Mouse (Mus musculus): ENCODE results near the gene Ccdc93. TPM values are rescaled to one million over a fixed set of nuclear protein-coding genes. Genes with fewer than 3 reads are reported as not detected.
A peak's percentile ranks its signal among the peaks of the same experiment; 100 is the strongest.

The Ccdc93 gene
- polyA plus RNA-seq (2012; rRNA removed) = 5.8 and 8.1 TPM in 2 replicates

DNA sequence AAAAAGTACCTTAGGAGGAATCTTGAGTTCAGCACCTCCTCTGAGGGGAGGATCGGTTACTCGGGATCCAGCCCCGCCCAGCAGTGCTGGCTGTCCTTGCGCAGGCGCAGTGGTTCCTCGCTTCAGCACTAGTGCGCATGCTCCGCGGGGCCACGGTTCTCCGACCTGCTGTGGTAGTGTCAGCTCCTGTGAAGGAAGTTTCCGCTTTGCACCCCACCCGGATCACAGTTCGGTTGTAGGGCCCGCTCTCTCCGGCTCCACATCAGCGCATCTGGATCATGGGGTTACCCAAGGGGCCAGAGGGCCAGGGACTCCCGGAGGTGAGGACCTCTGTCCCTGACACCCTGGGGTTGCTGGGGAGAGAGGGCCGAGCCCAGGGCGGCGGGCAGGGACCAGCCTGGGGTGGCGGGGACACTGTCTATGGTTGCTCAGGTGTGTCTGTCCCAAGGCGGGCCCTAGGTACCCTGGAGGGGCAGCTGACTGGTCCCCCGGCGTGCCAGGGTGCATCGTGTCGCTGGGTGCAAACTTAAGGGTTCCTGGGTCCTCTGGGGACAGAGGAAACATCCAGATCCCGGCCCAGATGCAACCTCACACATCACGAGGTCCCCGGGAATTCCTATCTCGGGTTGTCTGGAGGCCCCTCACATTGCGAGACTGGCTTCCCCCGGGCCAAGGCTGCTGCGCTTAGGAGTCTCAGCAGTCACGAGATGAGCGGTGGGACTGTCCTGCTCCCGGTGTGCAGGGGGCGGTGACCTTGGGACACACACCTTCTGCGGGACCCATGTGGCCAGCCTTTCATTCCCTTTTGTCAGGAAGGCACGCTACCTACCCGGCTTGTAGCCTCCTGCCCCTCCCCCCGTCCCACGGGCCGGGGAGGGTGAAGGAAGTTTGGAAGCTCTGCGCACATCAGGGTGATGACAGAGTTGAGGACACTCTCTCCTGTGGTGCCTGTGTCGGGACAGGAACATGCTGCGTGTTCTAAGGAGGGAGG lies at the start of gene Ccdc93:
Ccdc93 (plus strand) TSS at position 112 of the 991 bp plus-strand sequence.
- Histone ChIP-seq H3K4me1 (ENCODE audit: control insufficient read depth, insufficient read depth, low read length) (peaks cover 2% of the 10 kb centered on the region; the same call in 1 of the 2 replicates), H3K4me3 (replicated peaks; ENCODE audit: extremely low read depth, low read depth, low read length) (peak within 1 kb of the TSS; percentile 92)
- under 1% methylated on average over 47 of the region's 47 CpGs for WGBS
- peak; percentile 90; the same call in 1 of the 2 replicates for TF ChIP-seq POLR2A (IDR thresholded peaks at IDR 0.05; ENCODE audit: borderline replicate concordance, extremely low read depth, low read depth, low read length)
- TF ChIP-seq CTCF (IDR thresholded peaks at IDR 0.05; ENCODE audit: insufficient read depth, low read length) = no peak
- DNase-seq = peak; percentile 100

DNA sequence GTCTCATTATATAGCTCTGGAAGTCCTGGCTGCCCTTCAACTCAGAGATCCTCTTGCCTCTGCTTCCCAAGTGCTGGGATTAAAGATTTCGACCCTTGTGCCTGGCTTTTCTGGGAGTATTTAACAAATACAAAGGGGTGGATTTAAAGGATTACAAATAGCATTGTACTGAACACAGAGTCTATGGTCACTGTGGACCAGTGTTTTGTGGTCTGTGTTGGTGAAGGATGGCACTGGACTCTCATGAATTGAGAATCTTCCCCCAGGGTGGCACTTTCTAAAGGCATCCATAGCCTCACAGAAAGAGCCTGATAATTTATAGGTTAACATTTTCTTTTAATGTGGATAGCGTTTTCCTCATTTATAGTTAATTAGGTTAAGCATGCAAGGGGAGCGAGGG lies 49.3 kb upstream of the Ccdc93 start:
- TF ChIP-seq CTCF (IDR thresholded peaks at IDR 0.05; ENCODE audit: insufficient read depth, low read length) = no peak
- TF ChIP-seq POLR2A (IDR thresholded peaks at IDR 0.05; ENCODE audit: borderline replicate concordance, extremely low read depth, low read depth, low read length) = no peak
- Histone ChIP-seq H3K4me1 (ENCODE audit: control insufficient read depth, insufficient read depth, low read length) (no peaks in the 10 kb centered on the region), H3K4me3 (replicated peaks; ENCODE audit: extremely low read depth, low read depth, low read length) (no peak overlapping the region)
- DNase-seq = no peak
- 75% methylated on average over 3 of the region's 3 CpGs for WGBS

DNA sequence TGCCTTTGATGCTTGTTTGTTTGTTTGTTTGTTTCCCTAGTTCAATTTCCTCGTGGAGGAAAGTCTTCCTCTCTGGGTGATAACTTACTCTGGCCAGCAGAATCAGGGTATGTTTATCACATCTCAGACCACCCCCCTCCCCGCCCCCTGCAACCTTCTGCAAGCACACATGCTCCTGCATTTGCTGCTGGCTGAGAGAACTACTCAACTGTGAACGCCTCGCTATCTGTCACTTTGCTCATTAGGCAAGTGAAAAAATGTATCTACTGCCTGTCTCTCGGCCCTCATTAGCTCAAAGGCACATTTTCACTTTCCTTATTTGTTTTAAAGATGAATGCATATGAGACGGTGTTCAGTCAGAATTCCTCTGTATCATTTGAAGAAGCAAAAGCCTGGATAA lies 42.5 kb upstream of the Ccdc93 start:
- no peak overlapping the region for H3K4me3 ChIP-seq (replicated peaks; ENCODE audit: extremely low read depth, low read depth, low read length)
- 42% methylated on average over 6 of the region's 6 CpGs for WGBS
- H3K4me1 ChIP-seq (ENCODE audit: control insufficient read depth, insufficient read depth, low read length) = no peaks in the 10 kb centered on the region
- TF ChIP-seq CTCF (IDR thresholded peaks at IDR 0.05; ENCODE audit: insufficient read depth, low read length) (no peak), POLR2A (IDR thresholded peaks at IDR 0.05; ENCODE audit: borderline replicate concordance, extremely low read depth, low read depth, low read length) (no peak)
- DNase-seq = no peak

DNA sequence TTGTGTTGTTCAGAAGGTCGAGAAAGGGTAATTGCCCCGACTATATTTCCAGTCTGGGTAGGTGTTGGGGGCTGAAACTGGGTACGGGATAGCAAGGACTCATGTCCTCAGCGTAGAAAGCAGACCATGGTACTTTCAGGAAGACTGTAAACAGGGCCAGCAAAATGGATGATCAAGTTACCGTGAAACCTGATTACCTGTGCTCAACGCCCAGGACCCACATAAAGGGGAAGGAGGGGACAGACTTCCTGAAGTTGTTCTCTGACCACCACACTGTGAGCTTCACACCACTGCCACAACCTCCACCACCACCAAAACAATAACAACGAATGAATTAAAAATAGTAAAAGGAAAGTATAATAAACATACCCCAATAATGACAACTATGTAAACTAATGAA lies 42.1 kb upstream of the Ccdc93 start:
- H3K4me3 ChIP-seq (replicated peaks; ENCODE audit: extremely low read depth, low read depth, low read length) = no peak overlapping the region
- TF ChIP-seq CTCF (IDR thresholded peaks at IDR 0.05; ENCODE audit: insufficient read depth, low read length) (no peak), POLR2A (IDR thresholded peaks at IDR 0.05; ENCODE audit: borderline replicate concordance, extremely low read depth, low read depth, low read length) (no peak)
- no peaks in the 10 kb centered on the region for H3K4me1 ChIP-seq (ENCODE audit: control insufficient read depth, insufficient read depth, low read length)
- 55% methylated on average over 7 of the region's 7 CpGs for WGBS
- no peak for DNase-seq

DNA sequence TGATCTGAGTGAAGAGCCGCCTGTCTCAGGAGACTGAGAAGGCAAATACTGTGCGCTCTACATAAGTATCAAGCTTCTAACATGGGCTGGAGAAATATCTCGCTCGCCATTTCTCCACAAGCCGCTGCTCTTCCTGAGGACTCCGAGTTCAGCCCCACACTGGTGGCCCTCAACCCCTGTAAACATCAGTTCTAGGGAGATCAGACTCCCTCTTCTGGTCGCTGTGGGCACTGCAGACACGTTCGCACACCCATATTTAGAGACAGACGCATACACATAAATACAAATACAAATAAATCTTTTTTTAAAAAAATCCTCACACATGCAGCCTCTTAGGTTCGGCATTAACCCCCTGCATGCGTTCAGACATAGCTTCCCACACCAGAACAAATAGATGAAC lies 41.3 kb upstream of the Ccdc93 start:
- 86% methylated on average over 12 of the region's 12 CpGs for WGBS
- DNase-seq = no peak
- H3K4me3 ChIP-seq (replicated peaks; ENCODE audit: extremely low read depth, low read depth, low read length) = no peak overlapping the region
- TF ChIP-seq CTCF (IDR thresholded peaks at IDR 0.05; ENCODE audit: insufficient read depth, low read length) (0 out of 2 replicates have a peak, but pooled peaks have one; percentile 18), POLR2A (IDR thresholded peaks at IDR 0.05; ENCODE audit: borderline replicate concordance, extremely low read depth, low read depth, low read length) (no peak)
- no peaks in the 10 kb centered on the region for H3K4me1 ChIP-seq (ENCODE audit: control insufficient read depth, insufficient read depth, low read length)

DNA sequence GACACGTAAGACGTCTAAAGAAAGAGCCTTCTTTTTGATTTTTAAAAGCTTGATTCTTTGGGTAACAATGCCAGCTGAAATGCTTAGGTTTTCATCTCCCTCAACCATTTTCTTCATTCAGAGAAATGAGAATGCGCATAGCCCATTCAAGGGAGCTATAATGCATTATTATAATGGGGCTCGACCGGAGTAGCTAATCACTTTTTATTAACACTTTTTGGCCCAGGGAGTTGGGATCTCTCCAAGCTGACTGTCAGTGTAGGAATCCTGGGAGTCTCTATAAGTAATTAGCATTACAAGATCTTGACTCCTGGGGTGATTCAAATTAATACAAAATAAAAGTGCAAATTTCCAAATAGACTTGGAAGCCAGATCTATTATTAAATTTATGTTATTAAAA lies 40.8 kb upstream of the Ccdc93 start:
- DNase-seq = no peak
- 93% methylated on average over 5 of the region's 5 CpGs for WGBS

DNA sequence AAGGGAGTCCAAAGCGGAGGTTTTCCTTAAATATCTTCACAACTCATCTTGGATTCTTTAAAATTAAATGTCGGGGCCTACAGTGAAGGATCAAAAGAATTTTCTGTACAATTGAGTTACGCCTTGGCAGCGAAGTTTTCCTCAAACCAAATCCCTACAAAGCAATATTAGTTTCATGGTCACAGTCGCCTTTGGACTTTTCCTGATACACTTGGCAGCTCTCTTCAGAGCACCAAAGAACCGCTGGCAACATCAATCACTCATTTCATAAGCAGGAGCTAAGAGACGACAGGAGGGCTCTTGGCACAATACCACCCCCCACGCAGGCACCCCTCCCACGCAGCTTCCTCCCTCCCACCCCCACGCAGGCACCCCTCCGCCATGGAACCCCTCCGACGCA lies 40.4 kb upstream of the Ccdc93 start:
- no peak overlapping the region for H3K4me3 ChIP-seq (replicated peaks; ENCODE audit: extremely low read depth, low read depth, low read length)
- H3K4me1 ChIP-seq (ENCODE audit: control insufficient read depth, insufficient read depth, low read length) = no peaks in the 10 kb centered on the region
- TF ChIP-seq POLR2A (IDR thresholded peaks at IDR 0.05; ENCODE audit: borderline replicate concordance, extremely low read depth, low read depth, low read length) = no peak
- TF ChIP-seq CTCF (IDR thresholded peaks at IDR 0.05; ENCODE audit: insufficient read depth, low read length) = no peak

More for the DNA sequence above, 40.8 kb upstream of the Ccdc93 start:
- H3K4me1 ChIP-seq (ENCODE audit: control insufficient read depth, insufficient read depth, low read length) = no peaks in the 10 kb centered on the region
- H3K4me3 ChIP-seq (replicated peaks; ENCODE audit: extremely low read depth, low read depth, low read length) = no peak overlapping the region
- TF ChIP-seq POLR2A (IDR thresholded peaks at IDR 0.05; ENCODE audit: borderline replicate concordance, extremely low read depth, low read depth, low read length) = no peak
- no peak for TF ChIP-seq CTCF (IDR thresholded peaks at IDR 0.05; ENCODE audit: insufficient read depth, low read length)

DNA sequence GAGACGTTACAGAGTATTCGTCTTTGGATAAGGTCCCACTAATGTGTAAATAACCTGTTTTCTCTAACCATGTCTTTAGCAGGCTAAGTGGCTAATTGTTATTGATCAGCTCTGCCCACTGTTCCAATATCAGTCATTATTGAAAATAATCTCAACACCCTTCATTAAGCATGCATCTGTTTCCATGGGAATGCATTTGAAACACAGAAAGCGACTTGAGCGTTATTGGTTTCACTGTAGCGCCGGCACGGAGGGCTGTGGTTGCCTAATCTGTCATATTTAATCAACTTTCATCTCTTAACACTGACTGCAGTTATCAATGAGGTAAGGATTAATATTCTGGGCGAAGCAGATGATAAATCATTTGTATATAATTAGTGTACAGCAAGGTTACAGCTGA lies 40.0 kb upstream of the Ccdc93 start:
- WGBS = 71% methylated on average over 8 of the region's 8 CpGs
- TF ChIP-seq CTCF (IDR thresholded peaks at IDR 0.05; ENCODE audit: insufficient read depth, low read length) (no peak), POLR2A (IDR thresholded peaks at IDR 0.05; ENCODE audit: borderline replicate concordance, extremely low read depth, low read depth, low read length) (no peak)
- no peak for DNase-seq

More for the DNA sequence above, 40.4 kb upstream of the Ccdc93 start:
- DNase-seq = no peak
- WGBS = 58% methylated on average over 13 of the region's 13 CpGs

DNA sequence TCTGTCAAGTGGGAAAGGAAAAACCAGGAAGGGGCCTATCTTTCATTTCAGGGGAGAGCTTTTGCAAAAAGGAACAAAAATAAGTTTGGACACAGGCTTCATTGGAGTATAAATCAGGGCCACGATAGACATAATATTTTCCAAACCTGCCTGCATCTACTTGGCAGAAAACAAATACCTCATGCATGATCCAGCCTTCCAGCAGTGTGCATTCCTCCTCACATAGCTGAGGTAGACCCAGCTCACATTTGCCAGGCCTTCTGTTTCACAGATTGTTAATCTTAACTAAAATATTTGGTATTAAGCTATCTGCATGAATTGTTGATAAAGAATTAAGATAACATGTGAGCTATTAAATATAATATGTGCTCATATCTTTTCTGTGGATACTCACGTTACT lies 37.7 kb upstream of the Ccdc93 start:
- 69% methylated on average over 2 of the region's 2 CpGs for WGBS

More for the DNA sequence above, 40.0 kb upstream of the Ccdc93 start:
- H3K4me3 ChIP-seq (replicated peaks; ENCODE audit: extremely low read depth, low read depth, low read length) = no peak overlapping the region
- no peaks in the 10 kb centered on the region for H3K4me1 ChIP-seq (ENCODE audit: control insufficient read depth, insufficient read depth, low read length)

More for the DNA sequence above, 37.7 kb upstream of the Ccdc93 start:
- TF ChIP-seq POLR2A (IDR thresholded peaks at IDR 0.05; ENCODE audit: borderline replicate concordance, extremely low read depth, low read depth, low read length) (no peak), CTCF (IDR thresholded peaks at IDR 0.05; ENCODE audit: insufficient read depth, low read length) (no peak)
- Histone ChIP-seq H3K4me3 (replicated peaks; ENCODE audit: extremely low read depth, low read depth, low read length) (no peak overlapping the region), H3K4me1 (ENCODE audit: control insufficient read depth, insufficient read depth, low read length) (no peaks in the 10 kb centered on the region)
- DNase-seq = no peak

Measured in lung, adult 2 months (tissue).